ENCODE assay signal across 9 mouse cellular contexts in genomic region chr10:84516414-84516927, GRCm38 (mm10). TPM values are rescaled to one million over a fixed set of nuclear protein-coding genes. Genes with fewer than 3 reads are reported as not detected.
DNase-seq lines count a peak whose midpoint lies in the region; ATAC-seq and TF ChIP-seq lines count a peak whose summit lies in the region.
"Had no signal": no experiment of that assay in that cellular context is flagged by ENCODE, and none has a peak within 500 bp of the region (broad histone marks: within the 10 kb centered on the region; RNA-seq: fewer than 3 reads in every experiment).

No protein-coding gene starts in this region.

- no peaks in the 10 kb centered on the region for H3K36me3 ChIP-seq in kidney, adult 2 months (ENCODE audit: control insufficient read depth, insufficient read depth, low read length)
- H3K36me3 ChIP-seq in liver, embryonic 12.5 days, result no peaks in the 10 kb centered on the region
- H3K36me3 ChIP-seq in neural tube, embryonic 14.5 days (ENCODE audit: control insufficient read depth, insufficient read depth, low read length), result no peaks in the 10 kb centered on the region
- H3K36me3 ChIP-seq: limb, embryonic 12.5 days had no signal

- no peaks in the 10 kb centered on the region for H3K9me3 ChIP-seq in liver, embryonic 12.5 days (replicated peaks)
- H3K9me3 ChIP-seq in neural tube, embryonic 14.5 days (ENCODE audit: control insufficient read depth, low read length), result no peaks in the 10 kb centered on the region
- H3K9me3 ChIP-seq: limb, embryonic 12.5 days had no signal

- no peak overlapping the region for H3K4me2 ChIP-seq in liver, embryonic 12.5 days
- H3K4me2 ChIP-seq in neural tube, embryonic 14.5 days (ENCODE audit: low read depth, low read length), result no peak overlapping the region
- H3K4me2 ChIP-seq: limb, embryonic 12.5 days had no signal

- WGBS in kidney, adult 2 months, result 49% methylated on average over 11 of the region's 11 CpGs
- WGBS in liver, embryonic 12.5 days (ENCODE audit: insufficient replicate concordance), result 36% methylated on average over 11 of the region's 11 CpGs
- 62% methylated on average over 11 of the region's 11 CpGs for WGBS in neural tube, embryonic 14.5 days

- no peak for TF ChIP-seq CTCF in kidney, adult 2 months (conservative IDR thresholded peaks at IDR 0.05; ENCODE audit: insufficient read depth, insufficient read length, low read depth, low read length)

- H3K4me3 ChIP-seq in kidney, adult 2 months (ENCODE audit: insufficient read depth, low read depth, low read length), result no peak overlapping the region
- no peak overlapping the region for H3K4me3 ChIP-seq in liver, embryonic 12.5 days
- no peak overlapping the region for H3K4me3 ChIP-seq in neural tube, embryonic 14.5 days (ENCODE audit: low read depth, low read length)
- H3K4me3 ChIP-seq: limb, embryonic 12.5 days had no signal

- H3K4me1 ChIP-seq in kidney, adult 2 months (ENCODE audit: control insufficient read depth, insufficient read depth, low read length), result no peaks in the 10 kb centered on the region
- H3K4me1 ChIP-seq in liver, embryonic 12.5 days, result peaks cover 25% of the 10 kb centered on the region
- H3K4me1 ChIP-seq in neural tube, embryonic 14.5 days (ENCODE audit: control insufficient read depth, insufficient read depth, low read length), result no peaks in the 10 kb centered on the region
- H3K4me1 ChIP-seq: limb, embryonic 12.5 days had no signal

- no peak for TF ChIP-seq POLR2A in kidney, adult 2 months (IDR thresholded peaks at IDR 0.05; ENCODE audit: low read depth, low read length)

- no peaks in the 10 kb centered on the region for H3K27me3 ChIP-seq in kidney, adult 2 months (replicated peaks; ENCODE audit: control insufficient read depth, insufficient read depth, low read length)
- no peaks in the 10 kb centered on the region for H3K27me3 ChIP-seq in liver, embryonic 12.5 days (replicated peaks)
- H3K27me3 ChIP-seq in neural tube, embryonic 14.5 days (ENCODE audit: control insufficient read depth, insufficient read depth, low read length), result no peaks in the 10 kb centered on the region
- H3K27me3 ChIP-seq: limb, embryonic 12.5 days had no signal

- 0 out of 2 replicates have a peak, but pooled peaks have one; percentile 33 for ATAC-seq in liver, embryonic 12.5 days
- ATAC-seq in neural tube, embryonic 14.5 days (ENCODE audit: low read depth), result peak; percentile 35; the same call in 1 of the 2 replicates

- H3K9ac ChIP-seq in liver, embryonic 12.5 days, result no peak overlapping the region
- H3K9ac ChIP-seq in neural tube, embryonic 14.5 days (replicated peaks; ENCODE audit: low read depth, low read length), result no peak overlapping the region
- H3K9ac ChIP-seq: limb, embryonic 12.5 days had no signal

- H3K27ac ChIP-seq in kidney, adult 2 months (ENCODE audit: insufficient read depth, low read depth, low read length), result no peak overlapping the region
- H3K27ac ChIP-seq in liver, embryonic 12.5 days, result no peak overlapping the region
- no peak overlapping the region for H3K27ac ChIP-seq in neural tube, embryonic 14.5 days (ENCODE audit: low read depth, low read length)
- H3K27ac ChIP-seq: limb, embryonic 12.5 days had no signal

- DNase-seq in kidney, adult 2 months, result peak; percentile 42
- no peak for DNase-seq in kidney, adult 9 months
- peak; percentile 36 for DNase-seq in T-cell, adult 2 months (ENCODE audit: low spot score)
- peak; percentile 16 to 17 for DNase-seq in heart, adult 9 months (ENCODE audit: low spot score in 2 of 2)
- no peak for DNase-seq in layer of hippocampus, adult 8-10 months (ENCODE audit: low spot score in 2 of 2)
- DNase-seq in cerebellum, postnatal 4 days (ENCODE audit: low spot score in 2 of 2), result no peak

RNA-seq across cellular contexts. Expression of gene Ckap4, which starts 17.4 kb away (rescaled TPM):
- 6.5 and 7.8 TPM in 2 replicates for polyA plus RNA-seq in kidney, adult 2 months (2012; rRNA removed)
- polyA plus RNA-seq in liver, embryonic 12.5 days (2016; fragmentation: Nextera tagmentation; extraction: Ambion mirVana), result 26.0 and 28.8 TPM in 2 replicates
- 60.8 and 75.4 TPM in 2 replicates for polyA plus RNA-seq in neural tube, embryonic 14.5 days (2014; fragmentation: Nextera tagmentation; extraction: Ambion mirVana)
- 10 to 100 TPM; 18.8 to 20.8 (median 19.8) TPM for total RNA-seq in layer of hippocampus, adult 8-10 months (2022)

RNA-seq across cellular contexts. Expression of gene Tcp11l2, which starts 60.0 kb away (rescaled TPM):
- polyA plus RNA-seq in kidney, adult 2 months (2012; rRNA removed), result 24.0 and 32.3 TPM in 2 replicates
- polyA plus RNA-seq in liver, embryonic 12.5 days (2016; fragmentation: Nextera tagmentation; extraction: Ambion mirVana), result 28.1 and 28.7 TPM in 2 replicates
- polyA plus RNA-seq in neural tube, embryonic 14.5 days (2014; fragmentation: Nextera tagmentation; extraction: Ambion mirVana), result 33.8 and 34.0 TPM in 2 replicates
- total RNA-seq in layer of hippocampus, adult 8-10 months (2022), result 10 to 100 TPM; 22.0 to 31.3 (median 26.9) TPM

Comparison
In these comparisons a context has a peak if more than half of its experiments do, and no peak if none do; other contexts are left out.
1. DNase-seq: peak in kidney, adult 2 months (single experiment), T-cell, adult 2 months (single experiment) and heart, adult 9 months (2 of 2); none in kidney, adult 9 months (single experiment), layer of hippocampus, adult 8-10 months (0 of 2) and cerebellum, postnatal 4 days (0 of 2).